Mouse (Mus musculus) fat pad, adult 2 months (tissue): ENCODE results near the gene Gipc2.

Source experiments
- DNase-seq: peaks from one replicate; pipeline ENCODE4 v3.0.0-alpha.2; 2011; ENCODE audit warnings: low read depth, low spot score; ENCODE audit errors: extremely low read depth

Gene Gipc2

GRCm38 (mm10) chr3:152190679-152191477 is 24.8 kb upstream of the Gipc2 start:
- DNase-seq = no peak

- DNase-seq = no peak
Observed at GRCm38 (mm10) chr3:152189306-152189705, 23.3 kb upstream of the Gipc2 start.

GRCm38 (mm10) chr3:152186106-152186505 is 20.1 kb upstream of the Gipc2 start:
- DNase-seq = no peak

GRCm38 (mm10) chr3:152183522-152183921 is 17.5 kb upstream of the Gipc2 start:
- no peak for DNase-seq

- DNase-seq = no peak
Observed at GRCm38 (mm10) chr3:152180624-152181023, 14.6 kb upstream of the Gipc2 start.

GRCm38 (mm10) chr3:152179285-152179684 is 13.3 kb upstream of the Gipc2 start:
- DNase-seq = no peak

- DNase-seq = no peak
Observed at GRCm38 (mm10) chr3:152178816-152179215, 12.8 kb upstream of the Gipc2 start.

GRCm38 (mm10) chr3:152172322-152172935 is 6.4 kb upstream of the Gipc2 start:
- DNase-seq = no peak

GRCm38 (mm10) chr3:152171862-152172261 is 5.8 kb upstream of the Gipc2 start:
- DNase-seq = no peak

- DNase-seq = no peak
Observed at GRCm38 (mm10) chr3:152171236-152171635, 5.2 kb upstream of the Gipc2 start.

GRCm38 (mm10) chr3:152170407-152170806 is 4.4 kb upstream of the Gipc2 start:
- DNase-seq = no peak

- DNase-seq = no peak
Observed at GRCm38 (mm10) chr3:152168007-152168406, 2.0 kb upstream of the Gipc2 start.

- no peak for DNase-seq
Observed at GRCm38 (mm10) chr3:152166699-152167451, 845 bp upstream of the Gipc2 start.

GRCm38 (mm10) chr3:152165351-152166098 is 505 bp downstream of the Gipc2 start:
- no peak for DNase-seq

- no peak for DNase-seq
Observed at GRCm38 (mm10) chr3:152165014-152165350, 1.0 kb downstream of the Gipc2 start.

- no peak for DNase-seq
Observed at GRCm38 (mm10) chr3:152163320-152163719, 2.7 kb downstream of the Gipc2 start.

- no peak for DNase-seq
Observed at GRCm38 (mm10) chr3:152160607-152161006, 5.4 kb downstream of the Gipc2 start.

- DNase-seq = no peak
Observed at GRCm38 (mm10) chr3:152159321-152159720, 6.7 kb downstream of the Gipc2 start.

- no peak for DNase-seq
Observed at GRCm38 (mm10) chr3:152158344-152159291, 7.4 kb downstream of the Gipc2 start.
